Mouse (Mus musculus) CH12.LX (cell line): ENCODE data around the gene Glipr1l2. TPM values are rescaled to one million over a fixed set of nuclear protein-coding genes. Genes with fewer than 3 reads are reported as not detected.
"Not testable (repeated sequence)": the region's sequence is repeated elsewhere in the genome, so short reads cannot be mapped to it uniquely, and the experiment has no call there.

ENCODE experiments used
- DNase-seq: peaks from one replicate; pipeline ENCODE4 v3.0.0-alpha.2; 2013; ENCODE audit errors: extremely low read depth
- H3K27ac ChIP-seq: 2 replicates; pipeline ENCODE4 v1.5.1; 2012; ENCODE audit warnings: low read depth, mild to moderate bottlenecking, control low read depth, moderate library complexity; ENCODE audit not compliant: insufficient read depth
- H3K27me3 ChIP-seq: replicated peaks from 2 replicates; pipeline ENCODE3; 2012; ENCODE audit warnings: inconsistent platforms
- H3K36me3 ChIP-seq, 2 experiments: replicated peaks in 1 of 2; 2 replicates each; pipeline versions ENCODE3 to v1.6.1; 2012; ENCODE audit warnings: inconsistent platforms in 1 of 2, low read length in 1 of 2, mild to moderate bottlenecking in 1 of 2, mixed read lengths in 1 of 2, moderate library complexity in 1 of 2; ENCODE audit not compliant: control insufficient read depth in 1 of 2, insufficient read depth in 1 of 2
- H3K4me1 ChIP-seq, 2 experiments: 2 replicates each; pipeline ENCODE4 v1.6.1; 2012; ENCODE audit warnings: inconsistent platforms in 1 of 2, moderate library complexity in 1 of 2; ENCODE audit not compliant: insufficient read depth in 2 of 2, control insufficient read depth in 1 of 2
- H3K4me2 ChIP-seq: 2 replicates; pipeline ENCODE4 v1.6.1; 2012; ENCODE audit warnings: low read depth, mild to moderate bottlenecking, control low read depth; ENCODE audit not compliant: poor library complexity, insufficient read depth, severe bottlenecking
- H3K4me3 ChIP-seq, 3 experiments: fragments of 150-350 bp in 1 of 3; sonication (generic) in 1 of 3; replicated peaks in 1 of 3; 2 replicates each; pipeline versions ENCODE3 to v1.5.1; 2011 to 2012; ENCODE audit warnings: low read depth in 2 of 3, low read length in 2 of 3, mild to moderate bottlenecking in 2 of 3, moderate library complexity in 2 of 3, control low read depth in 1 of 3, improper control_type of control experiment in 1 of 3, inconsistent platforms in 1 of 3, mixed read lengths in 1 of 3; ENCODE audit not compliant: poor library complexity in 1 of 3
- H3K79me2 ChIP-seq: replicated peaks from 2 replicates; pipeline ENCODE4 v1.6.1; 2012; ENCODE audit warnings: mild to moderate bottlenecking, moderate library complexity; ENCODE audit not compliant: control insufficient read depth, poor library complexity, insufficient read depth, severe bottlenecking; ENCODE audit errors: extremely low read depth
- H3K9ac ChIP-seq: 2 replicates; pipeline ENCODE4 v1.6.1; 2012; ENCODE audit warnings: low read depth, mild to moderate bottlenecking, control low read depth, moderate library complexity; ENCODE audit not compliant: insufficient read depth
- H3K9me3 ChIP-seq: replicated peaks from 2 replicates; pipeline ENCODE3; 2012; ENCODE audit warnings: low read length, inconsistent platforms, mixed read lengths
- BHLHE40 ChIP-seq: IDR thresholded peaks from 2 replicates; pipeline ENCODE4 v1.6.1; 2011; ENCODE audit warnings: mild to moderate bottlenecking, low read depth, low read length, improper control_type of control experiment
- CTCF ChIP-seq, 2 experiments: IDR thresholded peaks in 1 of 2; conservative IDR thresholded peaks in 1 of 2; 2 replicates each; pipeline ENCODE4 v1.5.1; 2011 to 2012; ENCODE audit warnings: low read depth in 2 of 2, low read length in 2 of 2, improper control_type of control experiment in 1 of 2, inconsistent platforms in 1 of 2, mild to moderate bottlenecking in 1 of 2, moderate library complexity in 1 of 2
- HCFC1 ChIP-seq: IDR thresholded peaks from 2 replicates; pipeline ENCODE4 v1.6.1; 2012; ENCODE audit warnings: low read depth, mild to moderate bottlenecking, inconsistent platforms, low read length, improper control_type of control experiment
- JUND ChIP-seq: conservative IDR thresholded peaks from 2 replicates; pipeline ENCODE4 v1.6.1; 2011; ENCODE audit warnings: low read depth, low read length, improper control_type of control experiment
- MEF2A ChIP-seq: IDR thresholded peaks from 2 replicates; pipeline ENCODE4 v1.6.1; 2014; ENCODE audit warnings: low read depth, mild to moderate bottlenecking, inconsistent platforms, low read length, improper control_type of control experiment, borderline replicate concordance
- MXI1 ChIP-seq: IDR thresholded peaks from 2 replicates; pipeline ENCODE4 v1.6.1; 2011; ENCODE audit warnings: mild to moderate bottlenecking, low read depth, low read length, improper control_type of control experiment
- MYC ChIP-seq: IDR thresholded peaks from 2 replicates; pipeline ENCODE4 v1.6.1; 2011; ENCODE audit warnings: low read depth, mild to moderate bottlenecking, improper control_type of control experiment, low read length
- RAD21 ChIP-seq: IDR thresholded peaks from 2 replicates; pipeline ENCODE4 v1.6.1; 2011; ENCODE audit warnings: low read depth, mild to moderate bottlenecking, low read length, improper control_type of control experiment, moderate library complexity
- SIN3A ChIP-seq: IDR thresholded peaks from 2 replicates; pipeline ENCODE4 v1.6.1; 2012; ENCODE audit warnings: low read length, improper control_type of control experiment, inconsistent platforms
- SMC3 ChIP-seq: IDR thresholded peaks from 2 replicates; pipeline ENCODE4 v1.6.1; 2011; ENCODE audit warnings: low read depth, low read length, improper control_type of control experiment
- ZC3H11A ChIP-seq: IDR thresholded peaks from 2 replicates; pipeline ENCODE4 v1.6.1; 2012; ENCODE audit warnings: low read depth, mild to moderate bottlenecking, inconsistent platforms, low read length, improper control_type of control experiment
- dilution Hi-C: fragments of 300-500 bp; cut with MboI; formaldehyde crosslinking; loops from 2 replicates; pipeline ENCODE4 v1.14.3; 2020; ENCODE audit warnings: low sequenced_read_pairs; ENCODE audit not compliant: extremely low pct_unique_long_range_greater_than_20kb, extremely low pct_ligation_motif_present
- in situ Hi-C: fragments of 300-500 bp; cut with MboI; formaldehyde crosslinking; loops from 3 replicates; pipeline ENCODE4 v1.14.3; 2019; ENCODE audit warnings: low sequenced_read_pairs, low pct_ligation_motif_present, low pct_unique_long_range_greater_than_20kb, mixed read lengths
- polyA plus RNA-seq: library from polyadenylated mRNA; unstranded; fragments of >175 nt; gene quantifications from 2 replicates; pipeline ENCODE4 v1.2.1, GENCODE M21; 2012; ENCODE audit warnings: low read depth; ENCODE audit not compliant: insufficient read length
- total RNA-seq, 2 experiments: library from RNA; depleted of rRNA; stranded (reverse); fragments of 300-350 nt in 1 of 2; fragments of >200 nt in 1 of 2; gene quantifications; 2 replicates each; pipeline ENCODE4 v1.2.3; 2012 to 2014

The Glipr1l2 gene
- total and polyA plus RNA-seq, 3 experiments = not detected

DNA sequence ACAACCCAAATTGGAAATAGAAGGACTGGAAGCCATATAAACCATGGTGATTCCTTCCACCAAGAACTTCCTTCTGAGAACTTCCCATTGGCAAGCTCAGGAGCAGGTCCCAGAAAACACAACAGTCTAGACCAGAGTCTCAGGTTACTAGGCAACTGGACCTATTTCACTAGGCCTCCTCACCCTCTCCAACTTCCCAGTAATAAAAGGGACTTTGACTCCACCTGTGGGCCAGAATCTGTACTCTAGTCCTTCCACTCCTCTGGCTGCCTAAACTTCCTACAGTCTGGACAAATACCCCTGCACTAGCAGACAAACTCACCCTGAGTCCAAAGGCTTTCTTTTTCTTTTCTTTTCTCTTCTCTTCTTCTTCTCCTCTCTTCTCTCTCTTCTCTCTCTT, 31.9 kb upstream of the Glipr1l2 start (continued):
- TF ChIP-seq ZC3H11A = 0 out of 2 replicates have a peak, but pooled peaks have one; percentile 13

DNA sequence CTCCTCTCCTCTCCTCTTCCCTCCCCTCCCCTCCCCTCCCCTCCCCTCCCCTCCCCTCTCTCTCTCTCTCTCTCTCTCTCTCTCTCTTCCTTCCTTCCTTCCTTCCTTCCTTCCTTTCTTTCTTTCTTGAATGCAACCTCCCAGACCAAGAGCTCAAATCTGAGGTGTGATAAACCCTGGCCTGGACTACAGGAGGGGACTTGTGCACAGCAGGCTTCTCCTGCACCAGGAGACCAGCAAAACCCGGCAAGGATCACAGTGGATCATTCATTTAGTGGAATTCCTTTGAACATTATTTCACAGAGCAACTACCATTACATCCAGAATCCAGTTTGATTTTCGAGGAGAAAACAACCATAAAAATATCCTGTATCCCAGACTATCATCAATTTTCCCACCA, 31.2 kb upstream of the Glipr1l2 start:
- H3K4me1 ChIP-seq, H3K27me3 ChIP-seq, H3K9ac ChIP-seq, in situ Hi-C loops, H3K79me2 ChIP-seq, H3K4me2 ChIP-seq, H3K9me3 ChIP-seq, H3K36me3 ChIP-seq, H3K4me3 ChIP-seq, dilution Hi-C loops, H3K27ac ChIP-seq: not testable (repeated sequence)
- DNase-seq = peak; percentile 51

DNA sequence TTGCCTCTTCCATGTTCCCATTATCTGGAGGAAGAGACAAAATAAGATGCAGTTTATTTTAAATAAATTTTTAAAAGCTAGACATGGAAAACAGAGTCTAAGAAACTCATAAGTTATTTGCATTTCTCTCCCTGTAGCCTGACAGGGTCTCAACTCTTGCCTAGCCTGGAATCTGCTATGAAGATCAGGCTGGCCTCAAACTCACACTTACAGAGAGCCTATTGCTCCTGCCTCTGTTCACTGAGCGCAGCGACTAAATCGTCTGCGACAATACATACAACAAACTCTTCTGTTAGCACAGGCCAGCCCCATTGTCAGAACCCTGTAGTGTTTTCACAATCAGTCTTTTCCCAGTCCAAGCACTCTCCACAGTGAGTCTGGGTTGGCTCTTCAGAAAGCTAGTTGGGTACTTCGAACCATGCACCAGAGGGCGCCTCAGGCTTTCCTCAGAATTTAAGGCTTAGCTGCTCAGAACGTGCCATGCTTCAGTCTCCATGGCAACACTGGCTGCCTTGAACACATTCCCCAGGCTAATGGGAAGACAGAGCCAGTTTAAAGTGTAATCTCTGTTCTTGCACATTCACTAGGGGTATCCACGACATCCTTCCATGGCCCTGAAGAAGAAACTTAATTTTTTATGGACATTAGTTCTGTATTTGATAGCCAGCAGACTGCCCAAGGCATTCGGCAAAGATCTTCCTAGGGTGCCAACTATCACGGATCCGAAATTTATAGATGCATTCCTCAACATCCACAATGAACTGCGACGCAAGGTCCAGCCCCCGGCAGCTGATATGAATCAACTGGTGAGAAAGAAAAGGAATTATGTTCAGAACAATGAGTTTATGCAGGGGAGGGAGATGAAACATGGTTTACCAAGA, 23.2 kb upstream of the Glipr1l2 start, which contains the start of gene Glipr1l1:
Gene Glipr1l1 (plus strand): TSS at position 488 of the 881 bp plus-strand sequence.
- Histone ChIP-seq H3K4me3 (no peak within 1 kb of the TSS), H3K79me2 (no peaks in the 10 kb centered on the region), H3K9me3 (no peaks in the 10 kb centered on the region), H3K4me2 (no peak within 1 kb of the TSS), H3K9ac (no peak within 1 kb of the TSS), H3K4me1 (no peaks in the 10 kb centered on the region), H3K36me3 (no peaks in the 10 kb centered on the region), H3K27me3 (no peaks in the 10 kb centered on the region), H3K27ac (no peak within 1 kb of the TSS)
- dilution Hi-C loops (no loop called here), in situ Hi-C loops (no loop called here)
- peak; percentile 72 for DNase-seq
- no peak for TF ChIP-seq MEF2A
- peak; percentile 81 for TF ChIP-seq SMC3
- no peak for TF ChIP-seq JUND
- peak; percentile 54; the same call in 1 of the 2 replicates for TF ChIP-seq MYC
- no peak for TF ChIP-seq HCFC1
- TF ChIP-seq BHLHE40 = peak; percentile 88
- TF ChIP-seq SIN3A = no peak
- peak; percentile 9 to 75; a peak in 3 of 4 replicates for TF ChIP-seq CTCF (conservative IDR thresholded peaks at IDR 0.05 in 1 of 2, IDR thresholded peaks at IDR 0.05 in 1 of 2; ENCODE audit: low read depth in 2 of 2, low read length in 2 of 2)
- peak; percentile 68 for TF ChIP-seq RAD21
- TF ChIP-seq MXI1 = peak; percentile 34; the same call in 1 of the 2 replicates

DNA sequence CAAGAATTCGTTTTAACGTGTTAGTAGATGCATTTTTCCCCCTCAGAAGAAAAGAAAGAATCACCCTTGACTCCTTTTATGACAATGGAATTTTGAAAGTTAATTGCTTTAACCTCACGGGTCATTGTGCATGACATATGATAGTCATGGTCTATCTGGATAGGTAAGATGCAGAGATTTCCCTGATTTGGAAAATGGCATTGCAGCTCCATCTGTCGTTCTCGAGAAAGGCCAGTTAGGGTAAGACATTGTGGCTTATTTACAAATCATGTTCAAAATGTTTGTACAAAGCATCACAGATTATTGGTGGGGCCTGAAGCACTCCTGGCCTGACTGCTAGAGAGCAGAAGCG, 22.6 kb upstream of the Glipr1l2 start:
- H3K79me2 ChIP-seq, in situ Hi-C loops, H3K27ac ChIP-seq, dilution Hi-C loops, DNase-seq, H3K4me2 ChIP-seq, H3K27me3 ChIP-seq, H3K4me1 ChIP-seq, H3K9ac ChIP-seq, H3K4me3 ChIP-seq, H3K9me3 ChIP-seq, H3K36me3 ChIP-seq: not testable (repeated sequence)
